Mouse (Mus musculus) hematopoietic multipotent progenitor cell, adult 10-12 weeks (in vitro differentiated cells): ENCODE data around the gene Ppp1r12c. TPM values are rescaled to one million over a fixed set of nuclear protein-coding genes. Genes with fewer than 3 reads are reported as not detected.

ENCODE experiments used
- polyA plus RNA-seq: library from polyadenylated mRNA; stranded (reverse); fragments of >175 nt; gene quantifications from 2 replicates; pipeline ENCODE4 v1.2.3, GENCODE M21; 2012; ENCODE audit warnings: low replicate concordance

The Ppp1r12c gene
- 207 and 309 TPM in 2 replicates for polyA plus RNA-seq

DNA sequence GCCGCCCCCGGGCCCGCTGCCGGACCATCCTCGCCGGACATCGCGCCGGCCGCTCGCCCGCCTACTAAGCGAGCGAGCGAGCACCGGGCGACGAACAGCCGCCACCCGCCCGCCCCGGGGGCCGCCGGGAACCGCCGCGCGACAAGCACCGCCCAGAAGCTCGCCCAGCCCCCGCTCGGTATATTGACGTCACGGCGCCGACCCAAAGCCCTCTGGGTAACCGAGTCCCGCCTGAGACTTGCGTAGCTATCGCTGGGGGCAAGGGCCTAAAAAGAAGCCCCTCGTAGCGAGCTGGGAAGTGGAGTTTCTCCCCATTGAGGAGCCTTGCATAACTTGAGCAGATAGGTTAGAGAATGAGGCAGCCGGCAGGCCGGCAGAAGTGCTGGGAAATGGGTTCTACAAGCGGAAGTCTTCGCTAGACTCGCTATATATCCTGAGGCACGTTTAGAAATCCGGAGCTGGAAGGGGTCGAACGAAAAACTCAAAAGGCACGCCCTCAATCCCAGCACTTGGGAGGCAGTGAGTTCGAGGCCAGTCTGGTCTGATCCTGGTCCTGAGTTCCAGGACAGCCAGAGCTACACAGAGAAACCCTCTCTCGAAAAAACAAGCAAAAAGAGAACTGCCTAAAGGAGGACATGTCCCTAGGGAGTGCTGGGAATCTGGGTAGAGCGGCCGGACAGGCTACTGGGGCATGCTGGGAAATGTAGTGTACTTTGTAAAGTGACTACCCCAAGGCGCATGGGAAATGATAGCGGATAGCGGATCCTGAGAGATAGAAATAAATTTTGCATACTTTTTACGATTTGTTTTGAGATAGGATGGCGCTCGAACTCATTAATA, at the start of gene Ppp1r12c:
Gene Ppp1r12c, minus strand, starts transcription at position 123 of the 840 bp plus-strand sequence.

DNA sequence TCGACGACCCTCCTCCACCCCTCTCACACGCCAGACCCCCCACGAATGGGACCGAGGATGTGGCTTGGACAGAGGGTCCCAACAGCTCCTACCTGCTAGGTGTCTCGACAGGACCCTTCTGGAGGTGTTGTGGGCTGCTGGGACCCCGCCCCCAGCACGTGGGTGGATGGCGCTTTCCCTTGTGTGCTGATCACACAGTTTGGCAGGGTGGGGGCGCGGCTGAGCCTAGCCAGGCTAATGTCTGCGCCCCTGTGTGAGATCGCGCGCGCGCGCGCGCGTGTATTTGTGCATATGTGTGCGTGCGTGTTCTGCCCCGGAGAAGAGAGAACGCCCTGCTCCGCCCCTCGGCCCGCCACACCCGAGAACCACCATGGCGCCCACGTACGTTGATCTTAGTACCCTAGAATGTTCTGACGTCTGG, 45.8 kb upstream of the Ppp1r12c start, which contains the start of gene Syt5:
Gene Syt5, minus strand, starts transcription at position 321 of the 421 bp plus-strand sequence.

DNA sequence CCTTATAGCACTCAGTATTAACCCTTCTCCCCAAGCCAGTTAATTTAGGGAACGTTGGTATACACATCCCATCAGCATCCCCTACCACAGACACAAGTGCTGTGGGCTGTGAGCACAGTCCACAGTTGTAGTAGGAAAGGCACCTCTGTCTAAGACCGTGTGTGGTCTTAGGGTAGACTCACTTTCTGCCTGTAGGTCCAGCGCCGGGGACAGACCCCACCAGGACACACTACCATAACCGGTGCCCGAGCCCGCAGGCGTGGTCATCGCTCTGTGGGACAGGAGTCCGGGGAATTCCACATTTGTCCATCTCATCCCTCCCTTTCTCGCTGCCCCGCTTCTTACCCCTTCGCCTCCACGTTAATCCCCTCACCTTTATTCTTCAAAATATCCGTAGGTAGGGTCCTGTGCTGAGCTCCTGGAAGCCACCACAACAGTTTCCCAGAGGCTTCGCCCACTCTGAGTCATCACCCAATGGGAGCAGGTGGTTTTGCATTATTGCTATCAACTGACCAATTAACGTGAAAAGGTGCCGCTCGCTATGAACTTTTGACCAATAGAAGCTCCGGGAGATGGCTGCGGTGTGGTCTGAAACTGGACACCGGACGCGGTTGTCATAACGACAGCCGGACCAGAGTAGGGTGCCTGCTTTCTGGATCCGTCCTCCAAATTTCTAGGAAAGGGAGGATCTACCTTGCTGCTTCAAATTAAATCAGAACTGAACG, 30.7 kb upstream of the Ppp1r12c start, which contains the start of gene Dnaaf3:
Gene Dnaaf3, minus strand, starts transcription at position 449 of the 725 bp plus-strand sequence.

DNA sequence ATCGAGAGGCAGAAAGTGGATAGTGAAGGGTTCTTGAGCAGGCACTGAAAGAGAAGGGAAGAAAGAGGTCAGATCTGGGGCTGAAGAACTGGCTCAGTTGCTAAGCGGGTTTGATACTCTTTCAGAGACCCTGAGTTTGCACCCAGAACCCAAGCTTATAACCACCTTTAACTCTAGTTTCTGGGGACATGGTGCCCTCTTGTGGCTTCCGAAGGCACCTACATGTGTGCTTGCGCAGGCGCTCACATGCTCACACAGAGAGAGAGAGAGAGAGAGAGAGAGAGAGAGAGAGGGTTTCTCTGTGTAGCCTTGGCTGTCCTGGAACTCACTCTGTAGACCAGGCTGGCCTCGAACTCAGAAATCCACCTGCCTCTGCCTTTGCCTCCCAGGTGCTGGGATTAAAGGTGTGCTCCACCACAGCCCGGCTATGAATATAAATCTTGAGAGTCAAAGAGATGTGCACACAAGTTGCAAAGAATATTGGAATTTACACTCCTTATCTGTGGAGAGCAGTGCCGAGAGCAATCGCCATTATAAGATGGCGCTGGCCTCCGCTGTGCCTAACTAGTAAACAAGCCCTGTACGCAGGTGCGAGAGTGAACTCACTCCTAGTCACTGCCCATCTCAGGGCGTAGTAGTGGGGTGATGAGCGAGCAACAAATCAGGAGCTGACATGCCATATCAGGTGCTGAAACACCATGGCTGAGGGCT, 22.9 kb upstream of the Ppp1r12c start, which contains the start of gene Tnni3:
Gene Tnni3, minus strand, starts transcription at position 18 of the 711 bp plus-strand sequence.

DNA sequence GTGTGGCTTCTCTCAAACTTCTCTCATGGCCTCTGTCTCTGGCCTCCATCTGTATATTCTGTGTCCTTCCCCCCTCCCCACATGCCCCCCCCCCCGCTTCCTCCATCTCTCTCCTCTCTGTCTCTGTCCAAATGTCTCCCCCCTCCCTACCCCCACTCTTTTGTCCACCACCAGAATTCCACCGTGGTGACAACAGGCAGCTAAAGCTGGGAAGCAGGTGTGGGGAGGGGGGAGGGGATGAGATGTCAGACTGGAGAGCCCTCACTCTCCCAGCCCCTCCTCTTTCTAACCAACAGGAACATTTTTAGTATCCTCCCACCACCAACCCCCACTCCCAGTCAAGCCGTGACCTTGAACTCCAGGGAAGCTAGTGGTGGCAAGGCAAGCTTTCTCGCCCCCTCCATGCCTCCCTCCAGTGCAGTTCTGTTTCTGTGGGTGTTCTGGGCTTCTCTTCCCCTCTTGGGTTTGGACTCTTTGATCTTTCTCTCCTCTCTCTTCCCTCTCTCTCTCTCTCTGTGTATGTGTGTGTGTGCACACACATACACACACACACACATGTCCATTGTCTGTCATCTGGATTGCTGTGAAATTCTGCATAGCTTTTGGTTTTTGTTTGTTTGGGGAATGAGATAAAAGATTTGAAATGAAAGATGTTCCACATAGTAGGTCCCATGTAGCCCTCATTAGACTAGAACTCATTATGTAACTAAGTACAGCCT, 15.0 kb upstream of the Ppp1r12c start, which contains the start of gene Tnnt1:
Gene Tnnt1, minus strand, starts transcription at position 51 of the 719 bp plus-strand sequence.

DNA sequence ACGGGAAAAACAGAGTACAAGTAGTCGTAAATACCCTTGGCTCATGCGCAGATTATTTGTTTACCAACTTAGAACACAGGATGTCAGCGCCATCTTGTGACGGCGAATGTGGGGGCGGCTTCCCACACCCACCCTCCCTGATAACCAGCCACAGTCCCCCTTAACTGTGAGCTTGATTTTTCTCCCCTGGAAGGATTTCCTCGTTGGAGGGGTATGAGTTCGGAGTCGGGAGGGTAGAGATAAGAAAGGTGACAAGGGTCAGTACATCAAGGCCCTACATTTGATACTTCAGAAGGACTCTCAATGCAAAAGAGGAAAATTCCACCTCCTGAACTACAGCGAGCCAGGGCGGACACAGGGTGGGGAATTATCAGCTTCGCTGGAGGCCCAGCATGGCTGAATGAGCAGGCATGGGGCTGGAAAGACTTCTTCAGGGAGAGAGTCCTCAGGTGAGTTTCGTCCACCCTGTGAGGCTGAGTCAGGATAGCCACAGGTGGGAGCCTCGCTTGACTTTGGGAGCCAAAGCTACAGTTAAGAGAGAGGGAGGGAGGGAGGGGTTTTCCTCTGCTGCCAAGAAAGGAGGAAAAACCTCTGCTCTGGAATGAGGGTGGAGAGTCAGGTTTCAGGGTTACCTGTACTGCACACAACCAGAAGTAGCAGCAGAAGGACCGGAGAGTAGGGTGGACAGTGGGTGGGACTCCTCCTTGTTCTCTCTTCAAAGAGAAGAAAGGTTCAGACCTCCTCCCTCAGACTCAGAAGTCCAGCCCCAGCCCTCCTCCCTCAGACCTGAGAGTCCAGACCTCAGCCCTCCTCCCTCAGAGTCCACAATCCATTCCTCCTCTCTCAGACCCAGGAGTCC, 40.7 kb downstream of the Ppp1r12c start, which contains the start of gene Eps8l1:
Gene Eps8l1, plus strand, starts transcription at position 99 of the 859 bp plus-strand sequence.

DNA sequence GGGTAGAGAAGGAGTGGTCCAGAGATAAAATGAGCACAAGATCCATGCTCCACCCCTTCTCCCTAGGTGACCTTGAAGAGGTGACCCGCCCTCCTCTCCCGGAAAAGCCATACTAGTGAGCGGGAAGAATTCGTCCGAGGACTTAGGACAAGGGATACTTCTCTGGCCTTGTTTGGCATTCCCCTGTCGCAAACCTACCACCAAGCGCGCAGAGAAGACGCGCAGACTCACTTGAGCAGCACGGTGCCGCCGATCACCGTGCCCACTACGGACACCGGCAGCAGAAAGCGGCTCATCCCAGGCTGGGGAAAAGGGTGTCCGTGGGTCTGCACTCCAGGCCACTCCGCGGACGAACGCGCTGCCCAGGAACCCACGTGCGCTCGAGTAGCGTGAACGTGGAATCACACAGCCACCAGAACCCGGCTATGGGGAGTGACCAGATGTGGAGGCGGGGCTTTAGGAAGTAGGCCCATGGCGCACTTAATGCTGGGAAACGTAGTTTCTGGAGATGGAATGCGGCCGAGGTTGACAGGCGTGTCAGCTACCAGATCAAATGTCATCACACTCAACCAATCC, 56.2 kb downstream of the Ppp1r12c start, which contains the start of gene Rdh13:
Gene Rdh13, minus strand, starts transcription at position 434 of the 576 bp plus-strand sequence.

Other genes with a start within 250 kb of the Ppp1r12c start
- gene Ncr1, start 164.0 kb downstream of the Ppp1r12c start, polyA plus RNA-seq: 1.5 and 2.0 TPM in 2 replicates
- gene Gp6, start 103.9 kb downstream of the Ppp1r12c start, polyA plus RNA-seq: not detected in 2 replicates
- 1.6 and 3.0 TPM in 2 replicates for gene Rdh13, start 56.0 kb downstream of the Ppp1r12c start, polyA plus RNA-seq
- gene Eps8l1, start 41.0 kb downstream of the Ppp1r12c start, polyA plus RNA-seq: 0.06 TPM in 1 of 2 replicates, not detected in the other
- gene Tnnt1, start 14.7 kb upstream of the Ppp1r12c start, polyA plus RNA-seq: 2.4 and 2.5 TPM in 2 replicates
- gene Tnni3, start 22.5 kb upstream of the Ppp1r12c start, polyA plus RNA-seq: 0.82 and 2.2 TPM in 2 replicates
- 3.8 and 10.7 TPM in 2 replicates for gene Dnaaf3, start 30.8 kb upstream of the Ppp1r12c start, polyA plus RNA-seq
- 0.20 and 0.37 TPM in 2 replicates for gene Syt5, start 45.9 kb upstream of the Ppp1r12c start, polyA plus RNA-seq
- 0.08 TPM in 1 of 2 replicates, not detected in the other for gene Ptprh, start 102.4 kb upstream of the Ppp1r12c start, polyA plus RNA-seq
- gene Tmem86b, start 129.7 kb upstream of the Ppp1r12c start, polyA plus RNA-seq: 2.6 and 8.1 TPM in 2 replicates
- 241 and 493 TPM in 2 replicates for gene Ppp6r1, start 157.3 kb upstream of the Ppp1r12c start, polyA plus RNA-seq
- gene Hspbp1, start 183.4 kb upstream of the Ppp1r12c start, polyA plus RNA-seq: 70.2 and 112 TPM in 2 replicates
- gene Brsk1, start 188.9 kb upstream of the Ppp1r12c start, polyA plus RNA-seq: 0.12 and 0.15 TPM in 2 replicates
- 1.00 and 1.3 TPM in 2 replicates for gene Tmem150b, start 223.6 kb upstream of the Ppp1r12c start, polyA plus RNA-seq
- 141 and 389 TPM in 2 replicates for gene Kmt5c, start 238.4 kb upstream of the Ppp1r12c start, polyA plus RNA-seq